Mouse (Mus musculus): ENCODE results near the gene Armc12.

- TF ChIP-seq CTCF (IDR thresholded peaks at IDR 0.05; ENCODE audit: low read depth, low read length) (no peak), GATA1 (IDR thresholded peaks at IDR 0.05; ENCODE audit: borderline replicate concordance, low read length) (no peak)
These were observed 1.5 kb upstream of the Armc12 start for GRCm38 (mm10) chr17:28529116-28529515.
